Mouse (Mus musculus): ENCODE measurements around the gene Oca2.

- TF ChIP-seq ELF1 (IDR thresholded peaks at IDR 0.05; ENCODE audit: low read depth, low read length) (no peak), POLR2A (IDR thresholded peaks at IDR 0.05; ENCODE audit: low read depth, low read length) (no peak), E2F4 (IDR thresholded peaks at IDR 0.05; ENCODE audit: insufficient replicate concordance, low read depth, low read length) (no peak), ZC3H11A (IDR thresholded peaks at IDR 0.05; ENCODE audit: low read depth, low read length) (no peak), MAX (IDR thresholded peaks at IDR 0.05; ENCODE audit: low read length) (no peak)
Measured at GRCm38 (mm10) chr7:56257875-56258441, 18.4 kb downstream of the Oca2 start.

Measured in CH12.LX (cell line).